Mouse (Mus musculus): ENCODE data around the gene Neurl4.

The Neurl4 gene

GRCm38 (mm10) chr11:69881787-69882670 is 18.8 kb upstream of the Neurl4 start:
- no peak for DNase-seq (ENCODE audit: low spot score in 2 of 2)

GRCm38 (mm10) chr11:69883066-69883465 is 17.8 kb upstream of the Neurl4 start:
- no peak for DNase-seq (ENCODE audit: low spot score in 2 of 2)

GRCm38 (mm10) chr11:69883527-69884151 is 17.2 kb upstream of the Neurl4 start:
- no peak for DNase-seq (ENCODE audit: low spot score in 2 of 2)

DNA sequence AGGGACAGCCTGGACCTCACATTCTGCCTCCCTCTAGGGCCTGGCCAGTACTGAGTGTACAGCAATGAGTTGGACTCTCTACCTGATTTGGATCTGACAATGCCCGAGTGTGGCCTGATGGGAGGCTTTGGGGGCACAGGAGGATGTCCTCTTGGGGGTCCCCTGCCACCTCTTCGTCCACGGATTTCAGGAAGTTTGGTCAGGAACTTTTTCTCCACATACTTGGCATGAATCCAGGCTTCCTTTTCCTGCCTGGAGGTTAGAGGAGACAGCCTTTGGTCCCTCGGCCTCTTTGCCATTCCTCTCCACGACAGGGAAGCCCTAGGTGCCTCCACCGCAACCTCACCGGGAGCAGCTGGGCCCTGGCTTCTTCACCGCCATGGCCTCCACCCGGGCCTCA is 16.6 kb upstream of the Neurl4 start:
- no peak for DNase-seq (ENCODE audit: low spot score in 2 of 2)

- DNase-seq (ENCODE audit: low spot score in 2 of 2): no peak
Measured at GRCm38 (mm10) chr11:69884663-69885062, 16.2 kb upstream of the Neurl4 start.

GRCm38 (mm10) chr11:69886907-69887635 is 13.8 kb upstream of the Neurl4 start:
- no peak for DNase-seq (ENCODE audit: low spot score in 2 of 2)

DNA sequence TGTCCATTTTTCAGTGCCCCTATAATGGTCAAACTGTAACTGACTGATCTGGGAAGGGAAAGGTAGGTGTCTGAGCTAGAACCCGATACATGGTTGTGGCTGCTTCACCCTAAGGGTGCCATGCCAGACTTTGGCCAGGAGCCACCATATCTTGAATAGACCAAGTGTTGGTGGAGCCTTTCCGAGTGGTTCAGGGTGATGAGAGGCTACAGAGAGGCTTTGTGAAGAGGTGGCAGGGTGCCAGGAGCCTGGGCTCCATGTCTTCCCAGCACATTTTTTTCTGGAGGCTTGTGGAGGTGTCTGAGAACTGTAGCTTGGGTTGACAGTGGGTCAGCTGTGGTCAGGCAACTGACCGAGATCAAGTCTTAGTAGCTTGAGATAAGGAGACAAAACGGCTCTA is 9.4 kb upstream of the Neurl4 start:
- DNase-seq (ENCODE audit: low spot score in 2 of 2): no peak

DNA sequence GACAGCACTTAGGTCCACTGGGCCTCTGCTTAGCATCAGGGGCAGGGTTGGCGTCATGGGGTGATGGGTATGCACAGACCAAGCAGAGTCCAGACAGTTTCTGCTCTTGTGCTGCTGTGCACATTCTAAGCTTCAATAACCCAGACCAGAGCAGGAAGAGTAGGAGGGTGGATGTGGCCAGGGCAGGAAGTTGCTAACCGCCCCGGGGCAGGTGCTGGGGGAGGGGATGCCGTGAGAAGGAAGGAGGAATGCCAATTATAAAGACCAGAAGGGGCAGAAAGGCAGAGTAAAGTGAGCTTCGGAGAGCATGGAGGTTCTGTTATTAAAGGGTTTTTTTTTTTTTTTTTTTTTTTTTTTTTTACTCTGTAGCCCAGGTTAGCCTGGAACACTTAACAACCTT is 6.2 kb upstream of the Neurl4 start:
- no peak for DNase-seq (ENCODE audit: low spot score in 2 of 2)

- DNase-seq (ENCODE audit: low spot score in 2 of 2): no peak
Measured at GRCm38 (mm10) chr11:69895291-69895690, 5.6 kb upstream of the Neurl4 start, which contains the start of gene Acap1. Acap1 (minus strand) TSS chr11:69895539.

- DNase-seq (ENCODE audit: low spot score in 2 of 2): no peak
Measured at GRCm38 (mm10) chr11:69899870-69900269, 1.0 kb upstream of the Neurl4 start.

GRCm38 (mm10) chr11:69901406-69901846 is 554 bp downstream of the Neurl4 start:
- DNase-seq (ENCODE audit: low spot score in 2 of 2): peak; percentile 94

DNA sequence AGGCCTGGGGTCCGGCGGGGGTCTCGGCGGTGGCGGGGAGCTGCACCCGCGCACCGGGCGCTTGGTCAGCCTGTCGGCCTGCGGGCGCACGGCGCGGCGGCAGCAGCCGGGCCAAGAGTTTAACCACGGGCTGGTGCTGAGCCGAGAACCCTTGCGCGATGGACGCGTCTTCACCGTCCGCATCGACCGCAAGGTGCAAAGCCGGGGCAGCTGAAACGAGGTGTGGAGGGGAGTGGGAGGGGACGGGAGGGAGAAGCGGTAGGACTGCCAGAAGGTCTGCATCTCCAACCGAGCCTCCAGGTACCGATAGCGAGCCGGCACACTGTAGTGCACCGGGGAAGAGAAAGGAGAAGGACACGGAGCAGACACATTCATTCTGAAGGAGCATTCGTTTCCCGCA is 1.1 kb downstream of the Neurl4 start:
- DNase-seq (ENCODE audit: low spot score in 2 of 2): no peak

DNA sequence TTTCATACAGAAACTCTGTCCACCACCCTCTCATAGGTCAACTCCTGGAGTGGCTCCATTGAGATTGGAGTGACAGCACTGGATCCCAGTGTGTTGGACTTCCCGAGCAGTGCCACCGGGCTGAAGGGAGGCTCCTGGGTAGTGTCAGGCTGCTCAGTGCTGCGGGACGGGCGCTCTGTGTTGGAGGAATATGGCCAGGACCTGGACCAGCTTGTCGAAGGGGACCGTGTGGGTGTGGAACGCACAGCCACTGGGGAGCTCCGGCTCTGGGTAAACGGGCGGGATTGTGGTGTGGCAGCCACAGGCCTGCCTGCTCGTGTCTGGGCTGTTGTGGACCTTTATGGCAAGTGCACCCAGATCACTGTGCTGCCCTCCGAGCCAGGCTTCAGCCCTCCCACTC is 2.1 kb downstream of the Neurl4 start:
- no peak for DNase-seq (ENCODE audit: low spot score in 2 of 2)

DNA sequence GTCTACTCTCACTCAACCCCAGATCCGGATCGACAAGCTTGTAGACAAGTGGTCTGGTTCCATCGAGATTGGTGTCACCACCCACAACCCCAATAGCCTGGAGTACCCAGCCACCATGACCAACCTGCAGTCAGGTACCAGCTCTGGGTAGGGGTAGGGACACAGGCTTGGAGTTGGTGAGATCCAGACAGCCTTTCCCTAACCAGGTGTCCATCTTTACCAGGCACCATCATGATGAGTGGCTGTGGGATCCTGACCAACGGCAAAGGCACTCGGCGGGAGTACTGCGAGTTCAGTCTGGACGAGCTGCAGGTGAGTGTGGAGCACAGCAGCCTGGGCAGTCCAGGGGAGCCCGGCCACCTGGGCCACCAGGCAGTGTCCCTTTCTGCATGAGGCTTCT is 3.4 kb downstream of the Neurl4 start:
- no peak for DNase-seq (ENCODE audit: low spot score in 2 of 2)

- DNase-seq (ENCODE audit: low spot score in 2 of 2): no peak
Measured at GRCm38 (mm10) chr11:69908645-69909044, 7.8 kb downstream of the Neurl4 start.

DNA sequence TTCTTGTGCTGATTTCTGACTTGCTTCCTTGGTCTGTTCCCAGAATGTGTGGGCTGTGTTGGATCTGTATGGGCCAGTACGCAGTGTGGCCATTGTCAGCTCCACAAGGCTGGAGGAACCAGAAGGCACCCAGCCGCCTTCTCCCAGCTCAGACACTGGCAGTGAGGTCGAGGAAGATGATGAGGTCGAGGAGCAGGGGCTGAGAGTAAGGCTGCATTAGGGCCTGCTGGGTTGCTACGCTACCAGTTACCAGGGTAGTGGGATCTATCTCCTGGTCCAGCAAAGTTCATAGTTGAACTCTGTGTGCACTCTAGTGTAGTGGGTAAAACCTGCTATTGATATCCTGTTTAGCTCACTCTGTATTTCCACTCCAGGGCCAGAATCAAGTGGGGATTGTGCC is 8.3 kb downstream of the Neurl4 start:
- DNase-seq (ENCODE audit: low spot score in 2 of 2): no peak

DNA sequence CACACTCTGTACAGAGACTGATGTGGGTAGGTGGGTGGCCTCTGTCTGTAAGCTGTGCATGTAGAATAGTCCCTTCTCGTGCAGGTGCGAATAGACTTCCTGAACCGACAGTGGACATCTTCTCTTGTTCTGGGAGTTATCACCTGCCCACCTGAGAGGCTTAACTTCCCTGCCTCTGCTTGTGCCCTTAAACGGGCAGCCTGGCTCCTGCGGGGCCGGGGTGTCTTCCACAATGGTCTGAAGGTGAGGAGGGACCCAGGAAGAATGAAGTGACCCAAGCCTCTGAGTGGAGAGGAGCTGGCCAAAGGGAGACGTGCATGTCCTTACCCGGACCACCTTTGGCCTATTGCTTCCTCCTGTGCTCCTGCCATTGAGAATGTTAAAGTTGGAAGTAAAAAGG is 9.3 kb downstream of the Neurl4 start:
- DNase-seq (ENCODE audit: low spot score in 2 of 2): no peak

GRCm38 (mm10) chr11:69910781-69911560 is 10.1 kb downstream of the Neurl4 start:
- no peak for DNase-seq (ENCODE audit: low spot score in 2 of 2)

DNA sequence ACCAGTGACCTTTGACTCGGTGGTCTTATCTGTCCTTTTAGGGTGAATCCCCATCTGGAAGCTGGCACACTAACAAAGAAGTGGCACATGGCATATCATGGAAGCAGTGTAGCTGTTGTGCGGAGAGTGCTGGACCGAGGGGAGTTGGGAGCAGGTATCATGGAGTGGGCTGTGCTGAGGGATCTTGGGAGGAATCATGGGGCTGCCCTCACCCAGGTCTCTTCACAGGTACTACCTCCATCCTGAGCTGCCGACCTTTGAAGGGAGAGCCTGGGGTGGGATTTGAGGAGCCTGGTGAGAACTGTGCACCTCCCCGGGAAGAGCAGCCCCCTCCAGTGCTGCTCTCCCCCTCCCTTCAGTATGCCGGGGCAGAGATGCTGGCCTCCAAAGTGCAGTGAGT is 10.8 kb downstream of the Neurl4 start:
- DNase-seq (ENCODE audit: low spot score in 2 of 2): no peak

- no peak for DNase-seq (ENCODE audit: low spot score in 2 of 2)
Measured at GRCm38 (mm10) chr11:69912716-69913530, 12.1 kb downstream of the Neurl4 start.

All from frontal cortex, postnatal 25 days (tissue).